Mouse (Mus musculus): ENCODE results near the gene Grip1.

DNA sequence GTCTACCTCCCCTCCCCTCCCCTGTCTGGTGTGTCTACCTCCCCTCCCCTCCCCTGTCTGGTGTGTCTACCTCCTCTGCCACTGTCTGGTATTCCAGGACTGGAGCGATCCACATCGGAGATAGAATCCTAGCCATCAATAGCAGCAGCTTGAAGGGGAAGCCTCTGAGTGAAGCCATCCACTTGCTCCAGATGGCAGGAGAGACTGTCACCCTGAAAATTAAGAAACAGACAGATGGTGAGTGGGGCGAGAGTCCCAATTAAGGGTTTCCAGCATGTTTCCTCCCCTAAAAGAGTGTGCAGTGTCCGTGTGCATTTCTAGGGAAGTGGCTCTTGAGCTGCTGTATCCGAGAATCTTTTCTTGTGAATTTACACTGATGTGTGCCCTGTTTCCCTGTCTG is 584.6 kb downstream of the Grip1 start:
- TF ChIP-seq EP300 (optimal IDR thresholded peaks at IDR 0.05) (no peak), CTCF (IDR thresholded peaks at IDR 0.05; ENCODE audit: low read depth) (no peak)

Data from stomach, postnatal 0 days (tissue).